Mouse (Mus musculus): ENCODE measurements around the gene Sh2d7. TPM values are rescaled to one million over a fixed set of nuclear protein-coding genes. Genes with fewer than 3 reads are reported as not detected.

Sh2d7 gene
- total and polyA plus RNA-seq, 2 experiments from 2014 or later = not detected

- H3K4me3 ChIP-seq (ENCODE audit: low read depth, low read length) = peak within 1 kb of the TSS; percentile 55
- H3K9ac ChIP-seq (replicated peaks; ENCODE audit: low read depth, low read length) = 0 out of 2 replicates have a peak within 1 kb of the TSS, but pooled peaks have one; percentile 37
- no peaks in the 10 kb centered on the region for H3K27me3 ChIP-seq (ENCODE audit: control insufficient read depth, insufficient read depth, low read length)
- no peak within 1 kb of the TSS for H3K27ac ChIP-seq (ENCODE audit: low read depth)
- DNase-seq (ENCODE audit: low spot score) (peak; percentile 85), ATAC-seq (ENCODE audit: insufficient read depth, low read depth) (peak; percentile 98)
- H3K9me3 ChIP-seq (replicated peaks; ENCODE audit: control insufficient read depth, low read length) = no peaks in the 10 kb centered on the region
- H3K36me3 ChIP-seq (replicated peaks; ENCODE audit: control insufficient read depth, insufficient read depth, low read length) = no peaks in the 10 kb centered on the region
- H3K4me1 ChIP-seq (ENCODE audit: control insufficient read depth, insufficient read depth) = no peaks in the 10 kb centered on the region
- no peak for TF ChIP-seq EP300 (IDR thresholded peaks at IDR 0.05; ENCODE audit: low read depth)
- TF ChIP-seq CTCF (IDR thresholded peaks at IDR 0.05; ENCODE audit: low read depth) = peak; percentile 36
- under 1% methylated on average over 47 of the region's 54 CpGs for WGBS
- H3K4me2 ChIP-seq (ENCODE audit: low read depth, low read length) = peak within 1 kb of the TSS; percentile 86
These were observed 21.1 kb downstream of the Sh2d7 start, which contains the start of gene Cib2 for GRCm38 (mm10) chr9:54559771-54560471. Gene Cib2 (minus strand): TSS chr9:54560218.

GRCm38 (mm10) chr9:54560831-54561601 lies 22.2 kb downstream of the Sh2d7 start:
- no peak for DNase-seq (ENCODE audit: low spot score)

GRCm38 (mm10) chr9:54566958-54567357 lies 28.2 kb downstream of the Sh2d7 start:
- ATAC-seq (ENCODE audit: insufficient read depth, low read depth) = no peak
- Histone ChIP-seq H3K4me1 (ENCODE audit: control insufficient read depth, insufficient read depth) (no peaks in the 10 kb centered on the region), H3K4me2 (ENCODE audit: low read depth, low read length) (no peak overlapping the region), H3K27me3 (ENCODE audit: control insufficient read depth, insufficient read depth, low read length) (no peaks in the 10 kb centered on the region), H3K9ac (replicated peaks; ENCODE audit: low read depth, low read length) (no peak overlapping the region), H3K36me3 (replicated peaks; ENCODE audit: control insufficient read depth, insufficient read depth, low read length) (no peaks in the 10 kb centered on the region), H3K9me3 (replicated peaks; ENCODE audit: control insufficient read depth, low read length) (no peaks in the 10 kb centered on the region), H3K27ac (ENCODE audit: low read depth) (no peak overlapping the region), H3K4me3 (ENCODE audit: low read depth, low read length) (no peak overlapping the region)
- TF ChIP-seq CTCF (IDR thresholded peaks at IDR 0.05; ENCODE audit: low read depth) = no peak
- no peak for TF ChIP-seq EP300 (IDR thresholded peaks at IDR 0.05; ENCODE audit: low read depth)
- 47% methylated on average over 4 of the region's 4 CpGs for WGBS
- no peak for DNase-seq (ENCODE audit: low spot score)

More at GRCm38 (mm10) chr9:54560831-54561601, 22.2 kb downstream of the Sh2d7 start:
- Histone ChIP-seq H3K9me3 (replicated peaks; ENCODE audit: control insufficient read depth, low read length) (no peaks in the 10 kb centered on the region), H3K4me1 (ENCODE audit: control insufficient read depth, insufficient read depth) (no peaks in the 10 kb centered on the region), H3K9ac (replicated peaks; ENCODE audit: low read depth, low read length) (no peak overlapping the region), H3K27me3 (ENCODE audit: control insufficient read depth, insufficient read depth, low read length) (no peaks in the 10 kb centered on the region), H3K36me3 (replicated peaks; ENCODE audit: control insufficient read depth, insufficient read depth, low read length) (no peaks in the 10 kb centered on the region), H3K27ac (ENCODE audit: low read depth) (no peak overlapping the region), H3K4me2 (ENCODE audit: low read depth, low read length) (no peak overlapping the region), H3K4me3 (ENCODE audit: low read depth, low read length) (no peak overlapping the region)
- no peak for ATAC-seq (ENCODE audit: insufficient read depth, low read depth)
- no peak for TF ChIP-seq EP300 (IDR thresholded peaks at IDR 0.05; ENCODE audit: low read depth)
- 78% methylated on average over 8 of the region's 8 CpGs for WGBS

- no peaks in the 10 kb centered on the region for H3K4me1 ChIP-seq (ENCODE audit: control insufficient read depth, insufficient read depth)
- WGBS = 30% methylated on average over 2 of the region's 2 CpGs
These were observed 29.9 kb downstream of the Sh2d7 start for GRCm38 (mm10) chr9:54568732-54569131.

GRCm38 (mm10) chr9:54571130-54571839 lies 32.5 kb downstream of the Sh2d7 start:
- ATAC-seq (ENCODE audit: insufficient read depth, low read depth) (no peak), DNase-seq (ENCODE audit: low spot score) (no peak)
- TF ChIP-seq CTCF (IDR thresholded peaks at IDR 0.05; ENCODE audit: low read depth) (no peak), EP300 (IDR thresholded peaks at IDR 0.05; ENCODE audit: low read depth) (no peak)
- no peak overlapping the region for H3K4me2 ChIP-seq (ENCODE audit: low read depth, low read length)
- H3K27me3 ChIP-seq (ENCODE audit: control insufficient read depth, insufficient read depth, low read length) = no peaks in the 10 kb centered on the region
- no peak overlapping the region for H3K4me3 ChIP-seq (ENCODE audit: low read depth, low read length)
- no peak overlapping the region for H3K27ac ChIP-seq (ENCODE audit: low read depth)
- no peaks in the 10 kb centered on the region for H3K4me1 ChIP-seq (ENCODE audit: control insufficient read depth, insufficient read depth)
- H3K9me3 ChIP-seq (replicated peaks; ENCODE audit: control insufficient read depth, low read length) = no peaks in the 10 kb centered on the region
- no peaks in the 10 kb centered on the region for H3K36me3 ChIP-seq (replicated peaks; ENCODE audit: control insufficient read depth, insufficient read depth, low read length)
- H3K9ac ChIP-seq (replicated peaks; ENCODE audit: low read depth, low read length) = no peak overlapping the region
- 69% methylated on average over 9 of the region's 9 CpGs for WGBS

More at GRCm38 (mm10) chr9:54568732-54569131, 29.9 kb downstream of the Sh2d7 start:
- no peak overlapping the region for H3K9ac ChIP-seq (replicated peaks; ENCODE audit: low read depth, low read length)
- no peak overlapping the region for H3K4me2 ChIP-seq (ENCODE audit: low read depth, low read length)
- no peaks in the 10 kb centered on the region for H3K9me3 ChIP-seq (replicated peaks; ENCODE audit: control insufficient read depth, low read length)
- no peaks in the 10 kb centered on the region for H3K36me3 ChIP-seq (replicated peaks; ENCODE audit: control insufficient read depth, insufficient read depth, low read length)
- no peak for DNase-seq (ENCODE audit: low spot score)
- peak; percentile 51; the same call in 1 of the 2 replicates for ATAC-seq (ENCODE audit: insufficient read depth, low read depth)
- no peaks in the 10 kb centered on the region for H3K27me3 ChIP-seq (ENCODE audit: control insufficient read depth, insufficient read depth, low read length)
- no peak overlapping the region for H3K27ac ChIP-seq (ENCODE audit: low read depth)
- no peak overlapping the region for H3K4me3 ChIP-seq (ENCODE audit: low read depth, low read length)
- TF ChIP-seq EP300 (IDR thresholded peaks at IDR 0.05; ENCODE audit: low read depth) (no peak), CTCF (IDR thresholded peaks at IDR 0.05; ENCODE audit: low read depth) (peak; percentile 7; the same call in 1 of the 2 replicates)

All from heart, postnatal 0 days (tissue).